Mouse (Mus musculus) hindbrain, postnatal 0 days (tissue): Measurements from ENCODE around the gene Gcnt3. TPM values are rescaled to one million over a fixed set of nuclear protein-coding genes. Genes with fewer than 3 reads are reported as not detected.

Source experiments
- ATAC-seq: fragments of 200-750 bp; cut with Nextera tagmentation; 2 replicates; pipeline ENCODE4 v1.8.0; 2017; ENCODE audit warnings: mild to moderate bottlenecking, moderate TSS enrichment, moderate library complexity
- DNase-seq: peaks from one replicate; pipeline ENCODE4 v3.0.0-alpha.2; 2015; ENCODE audit warnings: low spot score
- H3K27ac ChIP-seq: fragments of 300-500 bp; sonication (generic); 2 replicates; pipeline ENCODE4 v1.5.1; 2014; ENCODE audit warnings: mild to moderate bottlenecking
- H3K27me3 ChIP-seq: fragments of 300-500 bp; sonication (generic); 2 replicates; pipeline ENCODE4 v1.6.1; 2014; ENCODE audit warnings: low read length, mixed read lengths; ENCODE audit not compliant: insufficient read depth
- H3K36me3 ChIP-seq: fragments of 300-500 bp; sonication (generic); 2 replicates; pipeline ENCODE4 v1.6.1; 2014; ENCODE audit warnings: low read length, mixed read lengths; ENCODE audit not compliant: insufficient read depth
- H3K4me1 ChIP-seq: fragments of 300-500 bp; sonication (generic); 2 replicates; pipeline ENCODE4 v1.6.1; 2014; ENCODE audit warnings: antibody characterized with exemption, low read length, mixed read lengths; ENCODE audit not compliant: insufficient read depth
- H3K4me2 ChIP-seq: fragments of 300-500 bp; sonication (generic); 2 replicates; pipeline ENCODE4 v1.6.1; 2014; ENCODE audit warnings: low read depth, mild to moderate bottlenecking, low read length, moderate library complexity, mixed read lengths
- H3K4me3 ChIP-seq: fragments of 300-500 bp; sonication (generic); 2 replicates; pipeline ENCODE4 v1.5.1; 2014; ENCODE audit warnings: low read length
- H3K9ac ChIP-seq: fragments of 300-500 bp; sonication (generic); replicated peaks from 2 replicates; pipeline ENCODE4 v1.6.1; 2014; ENCODE audit warnings: mild to moderate bottlenecking, low read length, moderate library complexity, mixed read lengths
- H3K9me3 ChIP-seq: fragments of 300-500 bp; sonication (generic); 2 replicates; pipeline ENCODE4 v1.6.1; 2016; ENCODE audit warnings: low read length, mixed read lengths
- CTCF ChIP-seq: IDR thresholded peaks from 2 replicates; pipeline ENCODE4 v1.5.1; 2016; ENCODE audit warnings: antibody characterized with exemption, control low read depth, low read depth
- WGBS: fragments of 180-500 bp; shearing (Covaris S2); extraction: QIAGEN DNeasy Blood & Tissue Kit; methylation state at CpG from one replicate; pipeline ENCODE4 v1.1.7; 2014; 5-methylcytosine and 5-hydroxymethylcytosine counted together
- polyA plus RNA-seq: library from polyadenylated mRNA; unstranded; fragments of >200 nt; fragmentation: Nextera tagmentation; extraction: Ambion mirVana; gene quantifications from 2 replicates; pipeline ENCODE4 v1.2.1, GENCODE M21; 2015
- total RNA-seq: library from RNA; depleted of rRNA; stranded (reverse); fragments of >200 nt; gene quantifications from 2 replicates; pipeline ENCODE4 v1.2.3, GENCODE M21; 2014

Gcnt3 gene
- total and polyA plus RNA-seq, 2 experiments from 2014 or later: 0.03 TPM; not detected in 1

DNA sequence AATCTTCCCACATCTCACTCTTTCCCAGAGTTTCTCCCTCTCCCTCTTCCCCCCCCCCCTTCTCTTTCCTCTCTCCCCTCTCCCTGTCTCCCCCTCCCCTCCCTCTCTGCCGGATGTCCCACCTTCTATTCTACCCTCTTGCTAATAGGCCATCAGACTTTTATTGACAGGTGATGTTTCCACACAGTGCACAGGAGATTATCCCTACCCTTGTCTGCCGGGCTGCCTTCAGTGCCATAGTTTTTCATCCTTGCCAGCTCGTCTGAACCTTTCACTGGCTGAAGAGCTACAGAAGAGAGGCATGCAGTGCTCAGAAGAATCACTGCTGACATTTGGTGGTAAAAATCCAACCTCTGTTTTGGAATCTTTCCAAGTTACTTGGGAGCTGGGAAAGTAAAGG is 15.5 kb upstream of the Gcnt3 start:
- no peak overlapping the region for H3K4me3 ChIP-seq
- DNase-seq (no peak), ATAC-seq (no peak)
- no peaks in the 10 kb centered on the region; the same call in 1 of the 2 replicates for H3K4me1 ChIP-seq
- no peak for TF ChIP-seq CTCF
- H3K36me3 ChIP-seq: no peaks in the 10 kb centered on the region
- H3K9me3 ChIP-seq: no peaks in the 10 kb centered on the region
- WGBS: 44% methylated on average over 3 of the region's 3 CpGs
- no peak overlapping the region for H3K27ac ChIP-seq
- no peaks in the 10 kb centered on the region for H3K27me3 ChIP-seq
- H3K4me2 ChIP-seq: no peak overlapping the region
- no peak overlapping the region for H3K9ac ChIP-seq

- H3K9ac ChIP-seq: no peak overlapping the region
- no peak overlapping the region for H3K4me2 ChIP-seq
- ATAC-seq (no peak), DNase-seq (no peak)
- no peak overlapping the region for H3K27ac ChIP-seq
- H3K4me1 ChIP-seq: no peaks in the 10 kb centered on the region; the same call in 1 of the 2 replicates
- WGBS: 62% methylated on average over 3 of the region's 3 CpGs
- no peak overlapping the region for H3K4me3 ChIP-seq
- no peak for TF ChIP-seq CTCF
- H3K36me3 ChIP-seq: no peaks in the 10 kb centered on the region
- H3K9me3 ChIP-seq: no peaks in the 10 kb centered on the region
- no peaks in the 10 kb centered on the region for H3K27me3 ChIP-seq
Measured at GRCm38 (mm10) chr9:70052730-70053129, 14.8 kb upstream of the Gcnt3 start.

DNA sequence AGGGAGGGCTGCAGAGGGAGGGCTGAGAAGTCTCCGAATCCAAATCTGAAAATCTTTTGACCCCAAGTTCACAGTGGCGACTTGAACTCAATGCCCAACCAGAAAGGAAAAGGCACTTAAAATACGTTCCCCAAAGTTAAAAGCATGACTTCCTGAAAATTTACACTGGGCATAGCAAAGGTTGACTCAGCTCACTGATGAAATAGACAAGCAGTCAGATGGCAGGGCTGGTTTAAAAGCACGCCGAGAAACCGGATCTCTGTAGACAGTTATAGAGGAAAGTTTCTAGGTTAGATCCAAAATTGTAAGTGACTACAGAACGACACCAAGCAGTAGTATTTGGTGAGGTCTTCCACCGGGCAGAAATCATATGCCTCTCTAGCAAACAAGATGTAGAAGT is 12.0 kb upstream of the Gcnt3 start:
- H3K27me3 ChIP-seq: no peaks in the 10 kb centered on the region
- DNase-seq: no peak
- no peaks in the 10 kb centered on the region for H3K9me3 ChIP-seq
- H3K9ac ChIP-seq: no peak overlapping the region
- H3K4me2 ChIP-seq: no peak overlapping the region
- no peak for ATAC-seq
- no peaks in the 10 kb centered on the region for H3K36me3 ChIP-seq
- no peaks in the 10 kb centered on the region; the same call in 1 of the 2 replicates for H3K4me1 ChIP-seq
- H3K27ac ChIP-seq: no peak overlapping the region
- WGBS: 41% methylated on average over 8 of the region's 8 CpGs
- no peak overlapping the region for H3K4me3 ChIP-seq
- TF ChIP-seq CTCF: no peak

- no peaks in the 10 kb centered on the region for H3K9me3 ChIP-seq
- no peak overlapping the region for H3K4me2 ChIP-seq
Measured at GRCm38 (mm10) chr9:70049416-70049783, 11.5 kb upstream of the Gcnt3 start.

GRCm38 (mm10) chr9:70048751-70049415 is 11.0 kb upstream of the Gcnt3 start:
- Histone ChIP-seq H3K27me3 (no peaks in the 10 kb centered on the region), H3K4me3 (no peak overlapping the region), H3K9ac (no peak overlapping the region), H3K36me3 (no peaks in the 10 kb centered on the region), H3K9me3 (no peaks in the 10 kb centered on the region), H3K27ac (no peak overlapping the region), H3K4me1 (no peaks in the 10 kb centered on the region; the same call in 1 of the 2 replicates), H3K4me2 (no peak overlapping the region)
- TF ChIP-seq CTCF: no peak
- ATAC-seq: no peak
- no peak for DNase-seq
- WGBS: 49% methylated on average over 6 of the region's 6 CpGs

More at GRCm38 (mm10) chr9:70049416-70049783, 11.5 kb upstream of the Gcnt3 start:
- WGBS: 22% methylated on average over 3 of the region's 3 CpGs
- no peak overlapping the region for H3K9ac ChIP-seq
- ATAC-seq: no peak
- no peaks in the 10 kb centered on the region; the same call in 1 of the 2 replicates for H3K4me1 ChIP-seq
- no peaks in the 10 kb centered on the region for H3K36me3 ChIP-seq
- H3K27me3 ChIP-seq: no peaks in the 10 kb centered on the region
- no peak overlapping the region for H3K4me3 ChIP-seq
- TF ChIP-seq CTCF: no peak
- no peak overlapping the region for H3K27ac ChIP-seq
- DNase-seq: peak; percentile 12

DNA sequence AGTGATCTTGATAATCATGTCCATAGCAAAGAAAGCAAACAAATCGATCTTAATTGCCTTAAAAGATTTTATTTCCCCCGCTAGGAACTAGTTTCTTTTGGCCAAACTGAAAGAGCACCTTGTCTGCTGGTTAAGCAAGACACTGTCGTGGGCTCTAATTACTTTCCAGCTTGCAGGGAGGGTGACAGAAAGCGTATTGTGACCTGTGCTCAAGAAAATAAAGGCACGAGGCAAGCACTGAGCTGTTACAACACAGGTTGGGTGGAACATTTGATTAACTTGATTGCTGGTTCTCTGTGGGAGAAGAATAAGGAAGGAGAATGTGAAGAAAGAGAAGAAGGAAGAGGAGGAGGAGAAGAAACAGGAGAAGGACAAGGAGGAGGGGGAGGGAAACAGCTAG is 10.4 kb upstream of the Gcnt3 start:
- Histone ChIP-seq H3K4me3 (no peak overlapping the region), H3K4me2 (no peak overlapping the region), H3K4me1 (no peaks in the 10 kb centered on the region; the same call in 1 of the 2 replicates), H3K36me3 (no peaks in the 10 kb centered on the region), H3K27ac (no peak overlapping the region), H3K9ac (no peak overlapping the region), H3K27me3 (no peaks in the 10 kb centered on the region), H3K9me3 (no peaks in the 10 kb centered on the region)
- DNase-seq: no peak
- no peak for TF ChIP-seq CTCF
- 58% methylated on average over 5 of the region's 5 CpGs for WGBS
- no peak for ATAC-seq

- TF ChIP-seq CTCF: no peak
- DNase-seq (no peak), ATAC-seq (no peak)
- no peaks in the 10 kb centered on the region for H3K27me3 ChIP-seq
- no peak overlapping the region for H3K27ac ChIP-seq
- no peak overlapping the region for H3K9ac ChIP-seq
- no peak overlapping the region for H3K4me2 ChIP-seq
- no peaks in the 10 kb centered on the region for H3K9me3 ChIP-seq
- no peaks in the 10 kb centered on the region; the same call in 1 of the 2 replicates for H3K4me1 ChIP-seq
- WGBS: 74% methylated on average over 3 of the region's 3 CpGs
- H3K36me3 ChIP-seq: no peaks in the 10 kb centered on the region
- H3K4me3 ChIP-seq: no peak overlapping the region
Measured at GRCm38 (mm10) chr9:70047839-70048238, 10.0 kb upstream of the Gcnt3 start.
